Mouse (Mus musculus) urinary bladder, adult 2 months (tissue): ENCODE results near the gene Tfdp2. TPM values are rescaled to one million over a fixed set of nuclear protein-coding genes. Genes with fewer than 3 reads are reported as not detected.

Experiments
- DNase-seq: peaks from one replicate; pipeline ENCODE4 v3.0.0; 2022; ENCODE audit warnings: low spot score
- polyA plus RNA-seq: library from polyadenylated mRNA; depleted of rRNA; stranded (reverse); fragments of >200 nt; gene quantifications from 2 replicates; pipeline ENCODE4 v1.2.3, GENCODE M21; 2012; rRNA removed

Gene Tfdp2
- polyA plus RNA-seq, 1 experiment, result 14.9 TPM

GRCm38 (mm10) chr9:96371075-96371474 is 175.0 kb downstream of the Tfdp2 start:
- no peak for DNase-seq

Other genes with a start within 250 kb of the Tfdp2 start
- 10.0 and 10.9 TPM in 2 replicates for gene Xrn1, start 241.5 kb upstream of the Tfdp2 start, polyA plus RNA-seq
- 6.0 and 6.5 TPM in 2 replicates for gene Gk5, start 76.9 kb upstream of the Tfdp2 start, polyA plus RNA-seq
- gene Atp1b3, start 168.2 kb downstream of the Tfdp2 start, polyA plus RNA-seq, result 120 and 149 TPM in 2 replicates